Mouse (Mus musculus): Measurements from ENCODE around the gene Sdc1. TPM values are rescaled to one million over a fixed set of nuclear protein-coding genes. Genes with fewer than 3 reads are reported as not detected.

The Sdc1 gene
- polyA plus RNA-seq, 1 experiment from 2014 or later = 116 TPM

DNA sequence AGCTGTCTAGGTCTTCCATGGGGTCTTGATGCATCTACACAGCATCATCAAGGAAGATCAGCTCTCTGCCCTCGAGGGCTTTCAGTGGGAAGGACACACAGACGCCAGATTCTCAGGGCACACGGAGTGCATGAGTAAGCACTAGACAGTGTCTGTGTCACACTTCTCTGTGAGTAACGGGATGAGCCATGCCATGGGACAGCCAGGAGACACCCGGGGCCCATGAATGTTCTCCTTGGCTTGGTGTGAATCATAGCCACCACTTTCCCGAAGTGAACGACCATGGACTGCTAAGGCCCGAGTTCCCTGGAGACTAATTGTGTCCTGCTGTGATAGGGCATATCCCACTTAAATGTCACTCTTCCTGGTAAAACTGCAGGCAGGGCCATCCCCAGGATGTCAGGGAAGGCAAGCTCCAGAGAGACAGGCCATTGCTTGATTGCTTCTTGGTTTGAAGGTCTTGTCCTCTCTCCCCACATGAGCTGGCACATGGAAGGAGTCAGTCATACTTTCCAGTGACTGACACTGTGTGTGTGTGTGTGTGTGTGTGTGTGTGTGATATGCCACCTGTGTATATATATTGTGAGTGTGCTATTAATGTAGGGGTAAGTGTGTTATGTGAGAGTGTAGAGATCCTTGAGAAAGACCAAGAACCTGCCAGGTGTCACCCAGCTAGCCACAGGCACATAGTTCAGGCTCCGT is 56.0 kb downstream of the Sdc1 start:
- H3K4me2 ChIP-seq (ENCODE audit: low read depth, low read length) = no peak overlapping the region
- H3K9ac ChIP-seq (replicated peaks) = no peak overlapping the region
- no peaks in the 10 kb centered on the region for H3K36me3 ChIP-seq (replicated peaks; ENCODE audit: insufficient read depth, low read length)
- DNase-seq (no peak), ATAC-seq (no peak)
- H3K27ac ChIP-seq (ENCODE audit: low read depth) = no peak overlapping the region
- 82% methylated on average over 9 of the region's 9 CpGs for WGBS (ENCODE audit: insufficient replicate concordance)
- TF ChIP-seq CTCF (IDR thresholded peaks at IDR 0.05; ENCODE audit: low read depth) = no peak
- no peak for TF ChIP-seq EP300 (IDR thresholded peaks at IDR 0.05; ENCODE audit: low read depth)
- no peaks in the 10 kb centered on the region for H3K9me3 ChIP-seq (ENCODE audit: low read length)
- H3K4me3 ChIP-seq (ENCODE audit: low read depth, low read length) = no peak overlapping the region
- H3K4me1 ChIP-seq (ENCODE audit: insufficient read depth) = peaks cover 17% of the 10 kb centered on the region
- no peaks in the 10 kb centered on the region for H3K27me3 ChIP-seq (ENCODE audit: insufficient read depth, low read length)

- WGBS (ENCODE audit: insufficient replicate concordance) = 61% methylated on average over 13 of the region's 13 CpGs
- Histone ChIP-seq H3K9ac (replicated peaks) (peak overlapping the region; percentile 11; the same call in 1 of the 2 replicates), H3K9me3 (ENCODE audit: low read length) (no peaks in the 10 kb centered on the region), H3K27ac (ENCODE audit: low read depth) (peak overlapping the region; percentile 77), H3K36me3 (replicated peaks; ENCODE audit: insufficient read depth, low read length) (no peaks in the 10 kb centered on the region), H3K4me3 (ENCODE audit: low read depth, low read length) (no peak overlapping the region), H3K4me1 (ENCODE audit: insufficient read depth) (peaks cover 17% of the 10 kb centered on the region), H3K27me3 (ENCODE audit: insufficient read depth, low read length) (no peaks in the 10 kb centered on the region), H3K4me2 (ENCODE audit: low read depth, low read length) (no peak overlapping the region)
- no peak for DNase-seq
- ATAC-seq = peak; percentile 50
- TF ChIP-seq CTCF (IDR thresholded peaks at IDR 0.05; ENCODE audit: low read depth) = no peak
- TF ChIP-seq EP300 (IDR thresholded peaks at IDR 0.05; ENCODE audit: low read depth) = no peak
Measured at GRCm38 (mm10) chr12:8829032-8829660, 58.0 kb downstream of the Sdc1 start.

GRCm38 (mm10) chr12:8829661-8830040 is 58.5 kb downstream of the Sdc1 start:
- Histone ChIP-seq H3K4me1 (ENCODE audit: insufficient read depth) (peaks cover 17% of the 10 kb centered on the region), H3K4me2 (ENCODE audit: low read depth, low read length) (no peak overlapping the region), H3K36me3 (replicated peaks; ENCODE audit: insufficient read depth, low read length) (no peaks in the 10 kb centered on the region), H3K27me3 (ENCODE audit: insufficient read depth, low read length) (no peaks in the 10 kb centered on the region), H3K4me3 (ENCODE audit: low read depth, low read length) (no peak overlapping the region), H3K9me3 (ENCODE audit: low read length) (no peaks in the 10 kb centered on the region), H3K9ac (replicated peaks) (no peak overlapping the region; the same call in 1 of the 2 replicates), H3K27ac (ENCODE audit: low read depth) (peak overlapping the region; percentile 77)
- TF ChIP-seq EP300 (IDR thresholded peaks at IDR 0.05; ENCODE audit: low read depth) = peak; percentile 66; the same call in 1 of the 2 replicates
- TF ChIP-seq CTCF (IDR thresholded peaks at IDR 0.05; ENCODE audit: low read depth) = no peak
- 48% methylated on average over 5 of the region's 5 CpGs for WGBS (ENCODE audit: insufficient replicate concordance)
- ATAC-seq = peak; percentile 83
- peak; percentile 55 for DNase-seq

DNA sequence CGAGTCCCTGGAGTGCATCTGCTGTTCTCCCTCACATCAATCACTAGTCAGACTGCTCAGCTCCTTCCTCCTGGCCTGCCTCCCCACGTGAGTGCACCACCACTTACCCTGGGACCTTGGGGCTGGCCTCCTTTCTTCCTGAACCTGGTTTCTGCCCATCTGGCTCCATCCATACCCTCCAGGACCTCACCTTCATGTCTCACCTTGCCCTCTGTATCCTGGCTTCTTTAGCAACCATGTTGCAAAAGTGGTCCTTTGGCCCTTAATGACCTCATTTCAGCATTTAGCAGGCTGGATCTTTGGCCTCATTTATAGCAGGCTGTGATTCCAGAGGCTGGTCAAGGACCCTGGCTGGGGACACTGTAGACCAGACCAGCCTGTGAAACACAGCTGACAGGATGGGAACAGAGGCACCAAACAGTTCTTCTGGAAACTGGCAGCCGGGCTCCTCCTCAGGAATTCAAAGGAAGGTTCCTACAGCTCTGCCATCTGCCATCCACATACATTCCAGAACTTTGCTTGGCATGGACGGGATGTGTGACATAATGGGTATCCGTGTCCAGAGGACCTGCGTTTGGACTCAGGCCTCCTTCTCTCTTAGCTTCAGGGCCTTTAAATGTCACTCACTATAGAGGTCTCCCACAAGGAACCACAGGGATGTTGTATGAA is 60.0 kb downstream of the Sdc1 start:
- DNase-seq (no peak), ATAC-seq (peak; percentile 78)
- 66% methylated on average over 6 of the region's 6 CpGs for WGBS (ENCODE audit: insufficient replicate concordance)
- no peak overlapping the region for H3K9ac ChIP-seq (replicated peaks)
- no peaks in the 10 kb centered on the region for H3K36me3 ChIP-seq (replicated peaks; ENCODE audit: insufficient read depth, low read length)
- no peak overlapping the region for H3K4me3 ChIP-seq (ENCODE audit: low read depth, low read length)
- H3K9me3 ChIP-seq (ENCODE audit: low read length) = no peaks in the 10 kb centered on the region
- no peak overlapping the region for H3K4me2 ChIP-seq (ENCODE audit: low read depth, low read length)
- no peak overlapping the region for H3K27ac ChIP-seq (ENCODE audit: low read depth)
- TF ChIP-seq CTCF (IDR thresholded peaks at IDR 0.05; ENCODE audit: low read depth) (no peak), EP300 (IDR thresholded peaks at IDR 0.05; ENCODE audit: low read depth) (peak; percentile 60; the same call in 1 of the 2 replicates)
- peaks cover 17% of the 10 kb centered on the region for H3K4me1 ChIP-seq (ENCODE audit: insufficient read depth)
- no peaks in the 10 kb centered on the region for H3K27me3 ChIP-seq (ENCODE audit: insufficient read depth, low read length)

- H3K9ac ChIP-seq (replicated peaks) = no peak overlapping the region
- TF ChIP-seq CTCF (IDR thresholded peaks at IDR 0.05; ENCODE audit: low read depth) = no peak
- TF ChIP-seq EP300 (IDR thresholded peaks at IDR 0.05; ENCODE audit: low read depth) = no peak
- no peaks in the 10 kb centered on the region for H3K27me3 ChIP-seq (ENCODE audit: insufficient read depth, low read length)
- no peaks in the 10 kb centered on the region for H3K36me3 ChIP-seq (replicated peaks; ENCODE audit: insufficient read depth, low read length)
- WGBS (ENCODE audit: insufficient replicate concordance) = 62% methylated on average over 6 of the region's 6 CpGs
- ATAC-seq = no peak
- no peak overlapping the region for H3K27ac ChIP-seq (ENCODE audit: low read depth)
- H3K4me1 ChIP-seq (ENCODE audit: insufficient read depth) = peaks cover 17% of the 10 kb centered on the region
- H3K9me3 ChIP-seq (ENCODE audit: low read length) = no peaks in the 10 kb centered on the region
- no peak overlapping the region for H3K4me3 ChIP-seq (ENCODE audit: low read depth, low read length)
- no peak for DNase-seq
- H3K4me2 ChIP-seq (ENCODE audit: low read depth, low read length) = no peak overlapping the region
Measured at GRCm38 (mm10) chr12:8831710-8832109, 60.6 kb downstream of the Sdc1 start.

DNA sequence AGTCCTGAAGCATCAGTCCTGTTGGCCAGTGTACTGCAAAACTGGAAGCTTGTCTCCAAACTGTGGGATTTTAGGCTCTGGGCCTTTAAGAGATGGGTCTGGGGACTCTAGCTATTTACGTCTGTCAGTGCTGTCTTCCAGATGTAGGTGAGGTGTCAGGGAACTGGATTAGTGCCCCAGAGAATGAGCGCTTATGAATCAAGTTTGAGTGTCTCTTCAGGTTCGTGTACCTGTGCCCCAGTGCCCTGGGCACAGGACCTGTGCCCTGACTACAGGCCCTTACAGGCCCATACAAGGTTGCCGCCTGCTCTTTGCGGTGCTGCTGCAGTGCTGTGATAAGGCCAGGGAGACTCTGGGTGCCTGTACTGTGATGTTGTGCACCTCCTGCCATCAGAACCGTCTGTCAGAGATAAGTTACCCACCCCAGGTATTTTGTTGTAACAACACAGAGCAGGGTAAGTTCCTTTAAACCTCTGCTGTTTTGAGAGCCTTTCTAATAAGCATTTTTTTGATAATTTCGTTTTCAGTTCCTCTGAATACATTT is 69.7 kb downstream of the Sdc1 start:
- H3K27me3 ChIP-seq (ENCODE audit: insufficient read depth, low read length) = no peaks in the 10 kb centered on the region
- no peaks in the 10 kb centered on the region for H3K9me3 ChIP-seq (ENCODE audit: low read length)
- no peak overlapping the region for H3K9ac ChIP-seq (replicated peaks)
- H3K4me1 ChIP-seq (ENCODE audit: insufficient read depth) = no peaks in the 10 kb centered on the region
- no peaks in the 10 kb centered on the region for H3K36me3 ChIP-seq (replicated peaks; ENCODE audit: insufficient read depth, low read length)
- DNase-seq (no peak), ATAC-seq (peak; percentile 74)
- TF ChIP-seq EP300 (IDR thresholded peaks at IDR 0.05; ENCODE audit: low read depth) (peak; percentile 59), CTCF (IDR thresholded peaks at IDR 0.05; ENCODE audit: low read depth) (no peak)
- H3K4me3 ChIP-seq (ENCODE audit: low read depth, low read length) = no peak overlapping the region
- 55% methylated on average over 7 of the region's 7 CpGs for WGBS (ENCODE audit: insufficient replicate concordance)
- no peak overlapping the region for H3K27ac ChIP-seq (ENCODE audit: low read depth)
- no peak overlapping the region for H3K4me2 ChIP-seq (ENCODE audit: low read depth, low read length)

Data from liver, postnatal 0 days (tissue).